Mouse (Mus musculus): ENCODE results near the gene Trp53bp2. TPM values are rescaled to one million over a fixed set of nuclear protein-coding genes. Genes with fewer than 3 reads are reported as not detected.

Gene Trp53bp2
- polyA plus RNA-seq, 2 experiments, result 24.0 to 25.9 TPM

DNA sequence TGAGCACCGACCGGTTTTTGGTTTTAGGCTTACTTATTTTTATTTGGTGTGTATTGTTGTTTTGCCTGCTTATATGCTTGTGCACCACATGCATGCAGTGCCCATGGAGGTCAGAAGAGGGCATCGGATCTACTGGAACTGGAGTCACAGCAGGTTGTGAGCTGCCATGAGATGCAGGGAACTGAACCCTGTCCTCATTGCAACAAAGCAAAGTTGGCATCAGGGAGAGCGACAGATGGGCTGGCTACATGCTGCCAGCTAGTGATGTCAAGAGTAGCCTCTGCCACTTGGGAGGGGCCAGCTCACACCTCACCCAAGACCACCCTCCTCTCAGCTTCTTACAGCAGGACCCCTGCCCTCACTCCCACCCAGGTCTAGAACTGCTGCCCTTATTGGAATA is 57.0 kb downstream of the Trp53bp2 start:
- no peak overlapping the region for H3K4me3 ChIP-seq (replicated peaks; ENCODE audit: low read length)
- H3K4me2 ChIP-seq (replicated peaks; ENCODE audit: low read depth, low read length, severe bottlenecking), result no peak overlapping the region
- H3K27ac ChIP-seq (replicated peaks; ENCODE audit: low read depth, low read length), result no peak overlapping the region
- H3K27me3 ChIP-seq (ENCODE audit: control insufficient read depth, insufficient read depth, low read length), result no peaks in the 10 kb centered on the region
- H3K9ac ChIP-seq (ENCODE audit: low read depth, low read length, severe bottlenecking), result no peak overlapping the region
- TF ChIP-seq POLR2A (IDR thresholded peaks at IDR 0.05; ENCODE audit: borderline replicate concordance, extremely low read depth, insufficient read depth, insufficient read length), result no peak
- peaks cover 61% of the 10 kb centered on the region for H3K36me3 ChIP-seq (ENCODE audit: control insufficient read depth, insufficient read depth, low read length)
- no peaks in the 10 kb centered on the region for H3K9me3 ChIP-seq (ENCODE audit: control insufficient read depth, low read length)
- 86% methylated on average over 4 of the region's 4 CpGs for WGBS
- no peak for ATAC-seq (ENCODE audit: low FRiP score, low read depth)
- DNase-seq (ENCODE audit: low spot score), result no peak
- H3K4me1 ChIP-seq (ENCODE audit: control insufficient read depth, insufficient read depth, low read length), result no peaks in the 10 kb centered on the region

DNA sequence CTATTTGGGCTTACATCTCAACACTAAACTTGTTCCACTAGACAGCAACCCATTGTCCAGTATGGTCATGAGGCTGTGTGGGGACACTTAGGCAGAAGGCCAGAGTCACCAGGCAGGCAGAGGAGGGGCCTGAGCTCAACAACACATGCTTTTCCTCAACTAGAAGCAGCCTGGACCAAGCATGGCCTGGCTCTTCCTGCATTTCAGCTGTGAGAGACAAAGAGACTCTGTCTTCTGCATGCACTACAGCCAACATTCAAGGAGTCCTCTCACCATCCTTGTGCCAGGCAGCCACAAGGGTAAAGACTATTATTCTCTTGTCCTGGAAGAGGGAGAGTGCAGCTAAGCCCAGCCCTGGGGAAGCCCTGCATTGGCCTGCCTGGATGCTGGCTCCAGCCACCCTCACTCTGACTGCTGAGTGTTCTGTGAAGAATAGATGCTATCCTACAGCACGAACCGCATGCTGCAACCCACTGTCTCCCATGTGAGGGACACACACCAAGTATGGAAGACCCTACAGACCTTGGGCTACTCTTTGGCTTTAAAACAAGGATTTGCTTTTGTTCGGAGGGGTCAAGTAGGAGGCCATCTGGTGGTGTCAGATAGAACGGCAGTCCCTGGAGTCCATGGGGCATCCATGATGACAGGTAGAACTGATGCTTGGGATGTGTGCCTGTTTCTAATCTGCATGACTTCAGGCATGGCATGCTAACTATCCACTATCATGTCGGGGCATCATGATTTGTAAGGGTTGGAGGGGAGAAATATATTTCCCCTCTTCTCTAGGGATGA is 66.2 kb downstream of the Trp53bp2 start:
- Histone ChIP-seq H3K27me3 (ENCODE audit: control insufficient read depth, insufficient read depth, low read length) (no peaks in the 10 kb centered on the region), H3K9ac (ENCODE audit: low read depth, low read length, severe bottlenecking) (no peak overlapping the region), H3K9me3 (ENCODE audit: control insufficient read depth, low read length) (no peaks in the 10 kb centered on the region), H3K4me3 (replicated peaks; ENCODE audit: low read length) (no peak overlapping the region), H3K4me1 (ENCODE audit: control insufficient read depth, insufficient read depth, low read length) (no peaks in the 10 kb centered on the region), H3K27ac (replicated peaks; ENCODE audit: low read depth, low read length) (no peak overlapping the region), H3K36me3 (ENCODE audit: control insufficient read depth, insufficient read depth, low read length) (peaks cover 95% of the 10 kb centered on the region), H3K4me2 (replicated peaks; ENCODE audit: low read depth, low read length, severe bottlenecking) (no peak overlapping the region)
- no peak for ATAC-seq (ENCODE audit: low FRiP score, low read depth)
- WGBS, result 82% methylated on average over 5 of the region's 5 CpGs
- no peak for DNase-seq (ENCODE audit: low spot score)
- no peak for TF ChIP-seq POLR2A (IDR thresholded peaks at IDR 0.05; ENCODE audit: borderline replicate concordance, extremely low read depth, insufficient read depth, insufficient read length)

DNA sequence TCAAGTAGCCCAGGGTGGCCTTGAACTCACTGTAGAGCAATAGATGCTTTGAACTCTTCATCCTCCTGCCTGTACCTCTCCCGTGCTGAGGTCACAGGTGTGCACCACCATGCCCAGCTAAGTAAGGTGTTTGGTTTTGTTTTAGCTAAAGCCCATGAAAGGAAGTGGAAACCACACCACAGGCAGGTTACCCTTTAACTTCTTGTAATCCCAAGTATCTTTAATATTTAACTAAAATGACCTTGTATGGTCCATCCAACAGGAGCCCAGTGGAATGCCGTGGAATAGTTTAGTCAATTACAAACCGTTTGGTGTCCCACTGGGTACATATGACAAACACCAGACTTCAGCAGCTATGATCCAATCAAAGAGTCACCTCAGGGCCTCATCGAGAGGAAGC is 70.0 kb downstream of the Trp53bp2 start:
- no peak for DNase-seq (ENCODE audit: low spot score)

DNA sequence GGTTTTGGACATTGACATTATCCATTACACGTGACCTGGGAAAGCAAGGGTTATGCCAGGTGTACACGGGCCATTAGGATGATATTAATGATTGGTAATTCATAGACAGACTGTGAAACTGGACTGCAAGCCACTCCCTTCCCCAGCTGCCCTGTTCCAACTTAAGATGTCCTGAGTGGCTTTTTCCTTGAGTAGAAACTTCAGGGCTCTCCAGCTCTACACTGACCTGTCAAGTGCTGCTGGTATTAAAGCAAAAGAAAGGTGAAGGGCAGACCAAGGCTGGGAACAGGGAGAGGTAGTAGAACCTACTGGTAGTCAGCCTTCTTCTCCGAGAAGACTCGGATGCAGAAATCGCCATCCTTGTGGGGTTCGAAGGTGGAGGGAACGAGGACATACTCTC is 72.2 kb downstream of the Trp53bp2 start:
- no peak for ATAC-seq (ENCODE audit: low FRiP score, low read depth)
- H3K9ac ChIP-seq (ENCODE audit: low read depth, low read length, severe bottlenecking), result no peak overlapping the region
- H3K4me2 ChIP-seq (replicated peaks; ENCODE audit: low read depth, low read length, severe bottlenecking), result no peak overlapping the region
- no peak for DNase-seq (ENCODE audit: low spot score)
- H3K27ac ChIP-seq (replicated peaks; ENCODE audit: low read depth, low read length), result no peak overlapping the region
- WGBS, result 95% methylated on average over 7 of the region's 7 CpGs
- no peak for TF ChIP-seq POLR2A (IDR thresholded peaks at IDR 0.05; ENCODE audit: borderline replicate concordance, extremely low read depth, insufficient read depth, insufficient read length)
- no peak overlapping the region for H3K4me3 ChIP-seq (replicated peaks; ENCODE audit: low read length)
- no peaks in the 10 kb centered on the region for H3K4me1 ChIP-seq (ENCODE audit: control insufficient read depth, insufficient read depth, low read length)
- no peaks in the 10 kb centered on the region for H3K9me3 ChIP-seq (ENCODE audit: control insufficient read depth, low read length)
- peaks cover 97% of the 10 kb centered on the region for H3K36me3 ChIP-seq (ENCODE audit: control insufficient read depth, insufficient read depth, low read length)
- no peaks in the 10 kb centered on the region for H3K27me3 ChIP-seq (ENCODE audit: control insufficient read depth, insufficient read depth, low read length)

More for the DNA sequence above, 70.0 kb downstream of the Trp53bp2 start:
- Histone ChIP-seq H3K9ac (ENCODE audit: low read depth, low read length, severe bottlenecking) (no peak overlapping the region), H3K4me3 (replicated peaks; ENCODE audit: low read length) (no peak overlapping the region), H3K9me3 (ENCODE audit: control insufficient read depth, low read length) (no peaks in the 10 kb centered on the region), H3K4me2 (replicated peaks; ENCODE audit: low read depth, low read length, severe bottlenecking) (no peak overlapping the region), H3K27me3 (ENCODE audit: control insufficient read depth, insufficient read depth, low read length) (no peaks in the 10 kb centered on the region), H3K36me3 (ENCODE audit: control insufficient read depth, insufficient read depth, low read length) (peaks cover 99% of the 10 kb centered on the region), H3K27ac (replicated peaks; ENCODE audit: low read depth, low read length) (no peak overlapping the region), H3K4me1 (ENCODE audit: control insufficient read depth, insufficient read depth, low read length) (no peaks in the 10 kb centered on the region)
- 82% methylated on average over 4 of the region's 4 CpGs for WGBS
- ATAC-seq (ENCODE audit: low FRiP score, low read depth), result no peak
- no peak for TF ChIP-seq POLR2A (IDR thresholded peaks at IDR 0.05; ENCODE audit: borderline replicate concordance, extremely low read depth, insufficient read depth, insufficient read length)

DNA sequence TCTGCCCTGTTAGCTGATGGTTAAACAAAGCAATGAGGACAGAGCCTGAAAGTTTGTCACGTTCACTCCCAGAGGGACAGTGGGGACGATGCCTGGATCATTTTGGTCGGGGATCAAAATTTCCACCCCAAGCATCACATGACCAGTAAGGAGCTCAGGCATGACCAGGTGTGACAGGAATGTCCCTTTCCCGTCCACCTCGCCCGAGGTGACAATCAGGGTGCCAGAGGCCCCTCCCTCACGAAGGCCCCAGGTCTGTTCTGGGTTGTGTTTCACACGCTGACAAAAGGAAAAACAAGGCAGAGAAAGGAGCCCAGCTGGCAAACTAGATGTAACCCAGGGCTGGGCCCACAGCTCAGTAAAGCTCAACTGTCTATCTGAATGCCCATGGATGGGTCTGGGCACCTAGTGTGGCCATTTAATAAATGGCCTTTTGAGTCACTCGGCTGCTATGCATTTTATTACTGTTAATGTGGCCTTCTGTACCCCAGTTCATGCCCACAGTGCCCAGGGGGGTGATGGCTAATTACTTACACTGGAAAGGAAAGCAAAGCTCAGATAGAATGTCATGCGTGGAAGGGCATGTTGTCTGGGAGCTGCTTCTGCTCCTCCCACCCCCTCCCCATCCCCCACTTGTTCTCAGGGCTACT is 72.8 kb downstream of the Trp53bp2 start:
- no peaks in the 10 kb centered on the region for H3K27me3 ChIP-seq (ENCODE audit: control insufficient read depth, insufficient read depth, low read length)
- 83% methylated on average over 10 of the region's 10 CpGs for WGBS
- no peak overlapping the region for H3K27ac ChIP-seq (replicated peaks; ENCODE audit: low read depth, low read length)
- no peaks in the 10 kb centered on the region for H3K4me1 ChIP-seq (ENCODE audit: control insufficient read depth, insufficient read depth, low read length)
- H3K9me3 ChIP-seq (ENCODE audit: control insufficient read depth, low read length), result no peaks in the 10 kb centered on the region
- H3K4me2 ChIP-seq (replicated peaks; ENCODE audit: low read depth, low read length, severe bottlenecking), result no peak overlapping the region
- no peak overlapping the region for H3K4me3 ChIP-seq (replicated peaks; ENCODE audit: low read length)
- DNase-seq (ENCODE audit: low spot score) (no peak), ATAC-seq (ENCODE audit: low FRiP score, low read depth) (no peak)
- no peak overlapping the region for H3K9ac ChIP-seq (ENCODE audit: low read depth, low read length, severe bottlenecking)
- no peak for TF ChIP-seq POLR2A (IDR thresholded peaks at IDR 0.05; ENCODE audit: borderline replicate concordance, extremely low read depth, insufficient read depth, insufficient read length)
- peaks cover 97% of the 10 kb centered on the region for H3K36me3 ChIP-seq (ENCODE audit: control insufficient read depth, insufficient read depth, low read length)

Measured in limb, embryonic 14.5 days (tissue).